Mouse (Mus musculus) ovary, postnatal 14 days (tissue): ENCODE measurements at regions not wholly inside any gene's neighbourhood (a gene's known extent, or its start where the extent isn't known, plus 50 kb on each side); places are given as distances from the start of the nearest gene placed in this dataset.
A peak's percentile ranks its signal among the peaks of the same experiment; 100 is the strongest.

ENCODE experiments used
- DNase-seq: peaks from one replicate; pipeline ENCODE4 v3.0.0; 2022; ENCODE audit warnings: low spot score

GRCm38 (mm10) chr2:47945061-47945460 lies 868.8 kb upstream of the Acvr2a start:
- no peak for DNase-seq

- no peak for DNase-seq
These were observed 822.8 kb upstream of the Acvr2a start for GRCm38 (mm10) chr2:47991132-47991531.

DNA sequence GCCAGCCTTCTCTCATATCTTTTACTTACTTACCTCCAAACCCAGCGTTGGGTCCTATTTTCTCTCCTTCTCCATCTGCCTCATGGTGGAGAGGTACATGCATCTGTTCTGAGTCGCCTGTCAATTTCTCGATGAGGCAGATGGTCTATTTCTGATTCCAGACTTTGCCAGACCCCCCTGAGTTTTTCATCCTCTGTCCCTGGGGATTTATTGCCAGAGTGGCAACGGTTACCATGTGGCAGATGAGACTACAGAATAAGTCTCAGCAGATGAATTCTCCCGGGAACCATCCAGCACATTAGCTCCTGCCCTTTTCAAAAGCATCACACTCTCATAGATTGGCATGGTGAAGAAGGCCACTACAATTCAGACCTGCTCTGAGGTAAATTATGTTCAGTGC lies 819.7 kb upstream of the Acvr2a start:
- DNase-seq = no peak

- no peak for DNase-seq
These were observed 812.7 kb upstream of the Acvr2a start for GRCm38 (mm10) chr2:48001230-48001629.

DNA sequence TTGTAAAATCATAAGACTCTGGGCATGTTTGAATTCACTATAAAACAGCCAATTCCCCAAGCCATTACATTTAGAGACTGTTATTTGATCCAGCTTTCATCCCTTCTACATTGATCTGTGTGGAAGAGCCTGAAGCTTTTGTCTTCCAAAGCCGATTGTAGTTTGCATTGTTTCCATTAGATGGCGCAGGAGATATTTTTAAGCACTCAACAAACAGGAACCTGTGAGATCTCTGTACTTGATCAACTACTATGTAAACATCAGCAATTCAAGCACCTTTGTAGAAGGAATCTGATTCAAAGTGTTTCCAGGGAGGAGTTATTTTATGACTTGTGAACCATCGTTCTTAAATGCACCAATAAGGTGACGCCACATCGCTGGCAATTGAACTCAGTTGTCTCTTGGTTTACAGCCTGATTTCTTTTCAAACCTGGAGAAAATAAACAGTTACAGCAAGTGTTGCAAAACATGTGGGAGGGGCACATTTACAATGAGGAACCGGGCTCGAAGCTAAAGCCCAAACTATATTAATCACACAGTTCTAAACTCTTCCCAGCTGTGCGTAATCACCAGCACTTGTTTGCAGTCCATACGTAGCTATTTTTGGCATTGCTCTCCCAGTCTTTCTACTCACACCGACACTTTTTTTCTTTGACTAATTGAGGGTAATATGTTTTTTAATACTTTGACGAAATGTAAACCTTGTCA lies 812.0 kb upstream of the Acvr2a start:
- peak; percentile 38 for DNase-seq

DNA sequence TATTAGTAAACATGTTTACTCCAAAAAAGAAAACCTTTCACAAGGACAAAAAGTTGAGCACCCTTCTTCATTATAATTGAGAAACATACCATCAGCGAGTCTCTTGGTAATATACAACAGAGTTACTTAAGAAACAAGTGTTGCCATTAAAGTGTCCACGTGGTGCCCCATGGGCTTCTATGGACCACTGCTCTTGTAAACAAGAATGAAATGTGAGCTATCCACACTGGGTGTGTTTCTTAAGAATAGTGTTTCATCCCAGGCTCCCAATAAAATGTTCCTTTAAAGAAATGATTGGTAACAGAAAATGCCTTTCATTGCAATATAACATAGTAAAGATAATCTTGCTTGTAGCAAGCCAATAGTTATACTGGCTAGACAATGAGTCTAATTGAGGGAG lies 803.6 kb upstream of the Acvr2a start:
- no peak for DNase-seq

DNA sequence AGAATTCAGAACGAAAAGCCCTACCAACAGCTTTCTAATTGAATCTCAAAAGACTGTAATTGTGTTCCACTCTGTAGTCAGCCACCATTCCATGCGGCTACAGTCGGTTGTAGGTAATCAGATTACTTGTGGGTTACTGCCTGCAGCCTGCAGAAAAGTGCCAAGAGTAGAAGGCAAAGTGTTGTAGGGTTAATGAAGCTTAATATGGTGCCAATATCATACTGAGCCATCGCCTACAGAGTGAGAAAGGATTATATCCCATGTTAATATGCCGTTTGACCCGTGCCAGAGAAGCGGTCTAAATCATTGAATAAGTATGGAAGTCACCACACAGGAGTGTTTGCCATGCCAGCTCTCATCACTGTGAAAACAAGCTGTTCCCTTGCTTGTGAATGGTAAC lies 786.4 kb upstream of the Acvr2a start:
- no peak for DNase-seq

GRCm38 (mm10) chr2:48061375-48061774 lies 752.5 kb upstream of the Acvr2a start:
- no peak for DNase-seq

DNA sequence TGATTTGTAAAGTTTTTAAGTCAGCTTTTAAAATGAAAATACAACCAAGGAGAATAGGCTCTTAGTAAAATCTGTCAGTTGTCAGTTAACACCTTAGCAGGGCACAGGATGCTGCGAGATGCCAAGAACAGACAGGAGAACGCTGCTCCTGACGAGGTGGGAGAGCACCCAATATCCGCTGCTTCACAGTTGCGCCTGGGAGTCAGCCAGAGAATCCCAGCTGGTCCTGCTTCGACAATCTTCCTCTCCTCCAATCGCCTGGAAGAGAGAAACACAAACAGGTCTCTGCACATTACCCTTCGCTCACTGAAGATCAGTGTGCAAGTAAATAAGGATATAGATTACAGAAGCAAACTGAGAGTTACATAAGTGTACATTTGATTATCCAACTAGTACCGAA lies 750.5 kb upstream of the Acvr2a start:
- no peak for DNase-seq

DNA sequence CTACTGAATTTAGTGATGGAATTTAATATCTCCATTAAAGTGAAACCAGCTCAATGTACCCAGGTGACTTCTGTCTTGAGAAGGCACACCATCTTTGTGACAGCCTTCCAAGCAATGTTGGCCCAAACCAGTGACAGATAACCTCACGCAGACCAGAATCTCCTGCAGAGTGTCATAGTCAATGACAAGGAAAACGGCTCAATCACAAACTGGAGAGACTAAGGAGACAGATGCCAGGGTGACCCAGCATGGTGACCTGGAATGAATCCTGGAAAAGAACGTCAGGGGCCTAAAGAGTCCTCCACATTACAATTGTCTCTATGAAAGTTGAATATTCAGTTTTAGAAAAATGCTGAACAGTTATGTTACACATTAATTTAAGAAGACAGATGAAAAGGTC lies 748.7 kb upstream of the Acvr2a start:
- no peak for DNase-seq

- DNase-seq = no peak
These were observed 731.6 kb upstream of the Acvr2a start for GRCm38 (mm10) chr2:48082120-48082799.

DNA sequence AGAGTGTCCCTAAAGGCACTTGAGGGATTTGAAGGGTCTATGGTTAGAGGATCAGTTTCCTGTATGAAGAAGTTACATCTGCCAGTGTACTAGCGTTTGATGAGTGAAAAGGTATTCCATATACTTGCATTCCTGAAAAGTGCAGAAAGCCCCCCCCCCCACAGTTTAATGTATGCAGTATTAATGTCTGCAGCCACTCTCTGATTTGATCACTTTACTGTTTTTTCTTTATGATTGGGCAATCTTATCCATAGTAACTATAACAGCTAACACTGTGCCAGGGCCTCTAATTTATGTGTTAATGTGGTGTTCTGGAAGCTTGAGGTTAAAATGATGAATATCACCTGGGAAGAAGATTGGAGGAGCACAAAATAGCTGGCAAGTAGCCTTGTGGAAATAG lies 715.6 kb upstream of the Acvr2a start:
- no peak for DNase-seq

GRCm38 (mm10) chr2:48098931-48099531 lies 714.9 kb upstream of the Acvr2a start:
- no peak for DNase-seq

GRCm38 (mm10) chr2:48123662-48124061 lies 690.2 kb upstream of the Acvr2a start:
- no peak for DNase-seq

DNA sequence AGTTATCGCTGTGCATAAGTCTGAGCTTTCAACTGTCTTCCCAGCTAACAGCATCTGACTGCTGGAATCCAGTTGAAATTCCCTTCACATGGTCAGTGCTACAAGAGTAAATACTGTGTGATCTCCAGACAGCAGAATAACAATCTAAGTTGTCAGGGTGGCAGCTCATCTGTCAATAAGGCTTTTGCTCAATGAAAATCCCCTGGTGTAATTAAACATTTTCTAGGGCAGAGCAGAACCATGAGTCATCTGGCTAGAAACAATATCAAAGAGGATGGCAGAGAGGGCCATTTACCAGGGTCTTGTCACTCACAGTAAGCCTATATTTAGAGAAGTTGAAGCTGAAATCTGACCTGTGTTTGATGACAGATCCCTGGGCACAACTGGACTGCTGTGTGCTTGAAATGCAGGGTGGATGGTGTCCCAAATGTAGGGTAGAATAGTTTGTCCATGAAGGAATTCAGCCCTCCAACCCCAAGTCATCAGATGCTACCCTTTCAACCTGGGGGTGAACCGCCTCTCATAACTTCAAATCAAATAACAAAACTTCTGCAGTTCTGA lies 675.8 kb upstream of the Acvr2a start:
- DNase-seq = no peak

DNA sequence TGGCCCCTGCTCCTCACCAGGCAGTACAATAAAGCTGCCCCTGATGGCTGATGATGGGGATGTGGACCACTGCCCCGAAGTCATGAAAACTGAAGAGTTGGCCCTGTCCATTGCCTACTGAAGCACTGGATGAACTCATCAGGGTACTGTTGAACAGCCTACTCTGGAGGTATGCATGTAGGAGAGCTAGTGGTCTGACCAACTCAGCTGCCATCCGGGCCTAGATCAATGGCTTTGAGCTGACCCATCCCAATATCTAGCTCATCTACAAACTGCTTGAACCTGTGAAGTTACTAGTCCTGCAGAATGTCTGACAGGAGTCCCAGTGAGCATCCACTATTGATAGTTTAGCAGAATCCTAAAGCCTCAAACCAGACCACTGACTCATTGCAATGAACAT lies 672.6 kb upstream of the Acvr2a start:
- no peak for DNase-seq

DNA sequence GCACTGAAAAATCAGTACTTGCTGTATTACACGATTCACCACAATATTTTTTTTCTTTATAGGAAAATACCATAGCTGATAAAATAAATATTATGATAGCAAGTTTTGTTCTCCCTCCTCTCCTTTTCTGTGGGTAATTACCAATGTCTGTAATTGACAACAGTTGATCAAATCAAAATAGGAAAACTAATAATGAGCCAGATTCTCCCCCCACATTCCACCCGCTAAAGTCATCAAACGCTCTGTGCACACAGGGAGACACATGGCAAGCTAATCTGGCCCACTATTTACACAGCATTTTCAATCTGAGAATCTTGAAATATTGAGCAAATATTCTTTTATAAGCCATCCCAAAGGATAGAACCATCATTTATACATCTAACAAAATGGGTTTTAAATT lies 659.2 kb upstream of the Acvr2a start:
- no peak for DNase-seq

DNA sequence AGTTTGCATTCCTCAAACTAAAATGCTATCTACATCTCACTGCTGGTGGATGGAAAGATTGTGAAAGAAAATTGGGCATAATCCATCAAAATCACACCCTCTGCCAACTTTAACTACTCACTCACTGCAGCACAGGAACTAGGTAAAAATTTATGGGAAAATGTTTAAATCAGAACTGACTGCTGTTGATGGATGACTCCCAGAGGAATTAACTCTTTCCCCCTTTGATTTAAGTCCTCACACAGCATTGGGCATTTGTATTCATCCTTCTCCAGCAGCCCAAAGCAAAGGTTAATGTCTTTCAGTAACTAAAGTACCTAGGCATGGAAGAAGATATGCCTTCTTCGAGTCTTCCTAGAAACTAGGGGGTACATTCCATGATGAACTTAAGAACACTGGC lies 641.3 kb upstream of the Acvr2a start:
- DNase-seq = no peak

GRCm38 (mm10) chr2:48186161-48186560 lies 627.7 kb upstream of the Acvr2a start:
- no peak for DNase-seq

- peak; percentile 11 for DNase-seq
These were observed 627.3 kb upstream of the Acvr2a start for GRCm38 (mm10) chr2:48186609-48187008.

DNA sequence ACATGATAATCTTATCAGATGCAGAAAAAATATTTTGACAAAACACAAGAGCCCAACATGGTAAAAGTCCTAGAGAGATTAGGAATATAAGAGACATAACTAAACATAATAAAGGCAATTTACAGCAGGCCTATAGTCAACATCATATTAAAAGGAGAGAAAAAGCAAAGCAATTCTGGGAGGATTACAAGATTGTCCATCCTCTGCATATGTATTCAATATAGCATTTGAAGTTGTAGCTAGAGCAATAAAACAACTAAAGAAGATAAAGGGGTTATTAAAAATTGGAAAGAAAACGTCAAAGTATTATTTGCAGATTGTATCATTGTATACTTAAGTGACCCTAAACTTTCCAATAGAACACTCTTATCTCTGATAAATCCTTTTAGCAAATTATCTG lies 602.1 kb upstream of the Acvr2a start:
- DNase-seq = no peak

- DNase-seq = peak; percentile 9
These were observed 593.1 kb upstream of the Acvr2a start for GRCm38 (mm10) chr2:48220771-48221170.

GRCm38 (mm10) chr2:48223084-48223799 lies 590.7 kb upstream of the Acvr2a start:
- no peak for DNase-seq
